Mouse (Mus musculus) neural tube, embryonic 14.5 days (tissue): ENCODE measurements around the gene Slc13a3. TPM values are rescaled to one million over a fixed set of nuclear protein-coding genes. Genes with fewer than 3 reads are reported as not detected.

Experiments
- ATAC-seq: fragments of 200-750 bp; cut with Nextera tagmentation; 2 replicates; pipeline ENCODE4 v1.8.0; 2017; ENCODE audit warnings: low read depth, mild to moderate bottlenecking, moderate TSS enrichment, moderate library complexity
- H3K27ac ChIP-seq: fragments of 300-500 bp; sonication (generic); 2 replicates; pipeline ENCODE4 v1.5.1; 2014; ENCODE audit warnings: low read depth, mild to moderate bottlenecking, control low read depth, low read length, moderate library complexity, mixed read lengths
- H3K27me3 ChIP-seq: fragments of 300-500 bp; sonication (generic); 2 replicates; pipeline ENCODE4 v1.6.1; 2014; ENCODE audit warnings: low read length; ENCODE audit not compliant: control insufficient read depth, insufficient read depth
- H3K36me3 ChIP-seq: fragments of 300-500 bp; sonication (generic); 2 replicates; pipeline ENCODE4 v1.6.1; 2014; ENCODE audit warnings: low read length, mixed read lengths; ENCODE audit not compliant: control insufficient read depth, insufficient read depth
- H3K4me1 ChIP-seq: fragments of 300-500 bp; sonication (generic); 2 replicates; pipeline ENCODE4 v1.6.1; 2014; ENCODE audit warnings: low read length; ENCODE audit not compliant: control insufficient read depth, insufficient read depth
- H3K4me2 ChIP-seq: fragments of 300-500 bp; sonication (generic); 2 replicates; pipeline ENCODE4 v1.6.1; 2014; ENCODE audit warnings: mild to moderate bottlenecking, low read depth, low read length, control low read depth
- H3K4me3 ChIP-seq: fragments of 300-500 bp; sonication (generic); 2 replicates; pipeline ENCODE4 v1.5.1; 2014; ENCODE audit warnings: low read depth, low read length, control low read depth, mixed read lengths
- H3K9ac ChIP-seq: fragments of 300-500 bp; sonication (generic); replicated peaks from 2 replicates; pipeline ENCODE4 v1.6.1; 2014; ENCODE audit warnings: low read depth, mild to moderate bottlenecking, control low read depth, low read length, mixed read lengths
- H3K9me3 ChIP-seq: fragments of 300-500 bp; sonication (generic); 2 replicates; pipeline ENCODE4 v1.6.1; 2016; ENCODE audit warnings: low read length; ENCODE audit not compliant: control insufficient read depth
- WGBS: fragments of 180-500 bp; shearing (Covaris S2); extraction: QIAGEN DNeasy Blood & Tissue Kit; methylation state at CpG from one replicate; pipeline ENCODE4 v1.1.7; 2014; 5-methylcytosine and 5-hydroxymethylcytosine counted together
- polyA plus RNA-seq: library from polyadenylated mRNA; unstranded; fragments of >200 nt; fragmentation: Nextera tagmentation; extraction: Ambion mirVana; gene quantifications from 2 replicates; pipeline ENCODE4 v1.2.1, GENCODE M21; 2014

Gene Slc13a3
- polyA plus RNA-seq, 1 experiment from 2014 or later: 1.3 TPM

DNA sequence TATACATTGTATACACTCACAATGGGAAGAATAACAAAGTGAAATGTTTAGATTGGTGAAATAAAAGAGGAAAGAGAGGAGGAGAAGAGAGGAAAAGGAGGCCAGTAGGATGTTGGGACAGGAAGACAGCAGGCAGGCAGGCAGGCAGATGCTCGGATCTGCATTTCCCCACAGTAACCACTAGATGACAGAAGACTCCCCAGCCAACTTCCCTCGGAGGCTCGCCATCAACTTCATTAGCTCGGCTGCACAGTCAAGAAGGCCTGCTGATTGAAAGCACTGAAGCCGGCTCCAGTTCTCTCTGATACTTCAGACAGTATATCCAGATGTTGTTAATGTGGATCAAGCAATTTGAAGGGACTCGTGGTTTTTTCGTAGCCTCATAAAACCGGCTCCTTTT lies 81.5 kb downstream of the Slc13a3 start:
- 0 out of 2 replicates have a peak, but pooled peaks cover 2% of the 10 kb centered on the region for H3K36me3 ChIP-seq
- H3K9me3 ChIP-seq: no peaks in the 10 kb centered on the region
- ATAC-seq: no peak
- no peak overlapping the region for H3K27ac ChIP-seq
- H3K9ac ChIP-seq: no peak overlapping the region
- no peak overlapping the region for H3K4me2 ChIP-seq
- H3K4me3 ChIP-seq: no peak overlapping the region
- H3K27me3 ChIP-seq: no peaks in the 10 kb centered on the region
- 13% methylated on average over 8 of the region's 8 CpGs for WGBS
- peaks cover 5% of the 10 kb centered on the region for H3K4me1 ChIP-seq

DNA sequence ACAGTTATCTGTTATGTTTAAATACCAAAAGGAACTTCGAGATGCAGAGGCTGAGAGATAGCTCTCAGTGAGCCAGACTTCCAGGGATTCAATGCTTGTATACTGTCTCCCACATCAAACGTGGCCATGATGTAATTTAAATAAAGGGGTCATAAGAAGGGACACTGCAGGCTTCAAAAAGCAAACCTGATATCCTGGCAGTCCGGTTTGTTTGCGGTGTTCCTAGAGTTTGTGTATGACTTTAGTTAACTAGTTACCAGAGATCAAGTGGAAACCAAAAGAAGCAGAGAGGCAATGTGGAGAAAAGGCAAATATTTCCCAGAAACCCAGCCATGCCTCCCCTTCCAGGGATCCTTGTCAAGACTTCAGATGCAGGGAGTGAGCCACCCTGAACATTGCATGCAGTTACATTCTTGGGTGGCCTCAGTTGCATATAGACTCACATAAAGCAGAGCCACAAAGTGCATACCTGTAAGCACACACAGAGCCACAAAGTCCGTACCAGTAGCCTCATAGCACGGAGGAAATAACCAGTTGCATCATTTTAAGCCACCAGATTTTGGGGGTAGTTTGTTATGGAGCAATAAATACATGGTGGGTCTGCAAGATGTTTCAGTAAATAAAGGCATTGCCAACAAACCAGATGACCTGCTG lies 83.6 kb downstream of the Slc13a3 start:
- H3K36me3 ChIP-seq: peaks cover 13% of the 10 kb centered on the region
- H3K4me2 ChIP-seq: no peak overlapping the region
- no peak for ATAC-seq
- no peak overlapping the region for H3K4me3 ChIP-seq
- H3K9ac ChIP-seq: no peak overlapping the region
- WGBS: 88% methylated on average over 6 of the region's 6 CpGs
- peaks cover 10% of the 10 kb centered on the region for H3K4me1 ChIP-seq
- no peaks in the 10 kb centered on the region for H3K9me3 ChIP-seq
- H3K27me3 ChIP-seq: no peaks in the 10 kb centered on the region
- H3K27ac ChIP-seq: no peak overlapping the region

DNA sequence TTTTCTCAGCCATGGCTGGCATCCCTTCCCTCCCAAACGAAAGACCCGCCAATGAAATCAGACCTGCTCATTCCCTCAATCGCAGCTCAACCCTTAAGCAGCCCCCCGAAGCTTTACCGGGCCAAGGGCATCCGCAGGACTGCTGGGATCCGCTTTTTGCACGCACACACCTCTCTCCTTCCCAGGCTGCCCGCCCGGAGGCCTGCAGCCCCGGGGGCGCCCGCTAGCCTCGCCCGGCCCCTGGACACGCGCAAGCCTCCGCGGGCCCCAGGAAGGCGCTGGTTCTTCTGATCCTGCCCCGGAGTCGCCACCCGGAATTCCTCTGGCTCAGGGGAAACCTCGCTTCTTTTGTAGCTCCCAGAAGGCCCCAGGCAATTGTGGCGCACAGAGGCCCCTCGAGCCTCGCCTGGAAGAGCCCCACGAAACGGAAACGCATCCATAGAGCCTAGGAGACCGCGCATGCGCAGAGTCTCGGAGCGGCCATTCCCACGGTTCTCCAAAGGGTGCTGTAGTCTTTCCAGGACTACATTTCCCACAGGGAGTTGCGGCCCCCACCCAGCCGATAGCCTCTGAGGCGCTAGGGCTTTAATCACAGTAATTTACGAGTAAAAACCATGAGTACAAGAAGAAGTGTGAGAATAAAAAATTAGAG lies 85.1 kb downstream of the Slc13a3 start, which contains the start of gene Zfp334:
Gene Zfp334, minus strand, starts transcription at position 416 of the 652 bp plus-strand sequence.
- Histone ChIP-seq H3K4me2 (peak within 1 kb of the TSS; percentile 49), H3K27ac (peak within 1 kb of the TSS; percentile 92), H3K36me3 (peaks cover 24% of the 10 kb centered on the region), H3K27me3 (no peaks in the 10 kb centered on the region), H3K4me3 (peak within 1 kb of the TSS; percentile 79), H3K4me1 (peaks cover 10% of the 10 kb centered on the region), H3K9ac (peak within 1 kb of the TSS; percentile 89), H3K9me3 (no peaks in the 10 kb centered on the region)
- ATAC-seq: peak; percentile 92
- WGBS: under 1% methylated on average over 40 of the region's 40 CpGs

DNA sequence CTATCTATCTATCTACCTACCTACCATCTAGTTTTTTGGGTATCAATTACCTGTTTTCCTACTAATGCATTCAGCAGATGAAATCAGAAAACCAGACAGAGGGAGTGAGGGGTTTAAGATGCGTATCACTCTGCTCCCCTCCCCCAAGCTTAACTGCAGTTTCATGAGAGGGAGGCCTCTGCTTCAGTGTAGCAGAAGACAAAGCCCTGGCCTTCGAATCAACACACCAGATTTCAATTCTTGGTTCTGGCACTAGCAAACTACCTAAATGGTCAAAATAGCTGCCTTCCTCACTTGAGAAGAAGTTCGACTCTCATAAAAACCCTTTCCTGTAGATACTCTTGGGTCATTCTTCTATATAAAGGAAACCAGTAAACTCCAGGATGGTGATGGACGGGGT lies 85.7 kb downstream of the Slc13a3 start:
- H3K4me1 ChIP-seq: peaks cover 10% of the 10 kb centered on the region
- H3K27ac ChIP-seq: peak overlapping the region; percentile 92
- peak overlapping the region; percentile 89 for H3K9ac ChIP-seq
- H3K4me3 ChIP-seq: peak overlapping the region; percentile 79
- no peak for ATAC-seq
- 6% methylated on average over 4 of the region's 4 CpGs for WGBS
- peaks cover 30% of the 10 kb centered on the region for H3K36me3 ChIP-seq
- H3K4me2 ChIP-seq: peak overlapping the region; percentile 49
- H3K27me3 ChIP-seq: no peaks in the 10 kb centered on the region
- H3K9me3 ChIP-seq: no peaks in the 10 kb centered on the region

DNA sequence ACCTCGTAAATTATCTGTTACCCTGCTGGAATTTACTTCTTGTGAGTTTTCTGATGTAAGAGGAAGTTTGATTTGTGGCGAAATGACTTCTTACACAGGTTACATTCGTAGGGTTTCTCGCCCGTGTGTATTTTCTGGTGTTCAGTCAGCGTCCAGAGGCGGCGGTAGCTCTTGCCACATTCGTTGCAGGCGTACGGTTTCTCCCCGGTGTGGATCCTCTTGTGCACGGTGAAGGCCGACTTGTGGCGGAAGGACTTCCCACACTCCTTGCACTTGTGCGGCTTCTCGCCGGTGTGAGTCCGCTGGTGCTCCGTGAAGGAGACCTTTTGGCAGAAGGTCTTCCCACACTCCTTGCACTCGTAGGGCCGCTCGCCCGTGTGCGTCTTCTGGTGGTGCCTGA lies 93.0 kb downstream of the Slc13a3 start:
- Histone ChIP-seq H3K27me3 (no peaks in the 10 kb centered on the region), H3K9me3 (0 out of 2 replicates have a peak, but pooled peaks cover 5% of the 10 kb centered on the region), H3K4me1 (peaks cover 9% of the 10 kb centered on the region), H3K4me3 (no peak overlapping the region), H3K9ac (no peak overlapping the region), H3K36me3 (peaks cover 69% of the 10 kb centered on the region), H3K27ac (no peak overlapping the region), H3K4me2 (no peak overlapping the region)
- 97% methylated on average over 25 of the region's 25 CpGs for WGBS
- ATAC-seq: no peak

DNA sequence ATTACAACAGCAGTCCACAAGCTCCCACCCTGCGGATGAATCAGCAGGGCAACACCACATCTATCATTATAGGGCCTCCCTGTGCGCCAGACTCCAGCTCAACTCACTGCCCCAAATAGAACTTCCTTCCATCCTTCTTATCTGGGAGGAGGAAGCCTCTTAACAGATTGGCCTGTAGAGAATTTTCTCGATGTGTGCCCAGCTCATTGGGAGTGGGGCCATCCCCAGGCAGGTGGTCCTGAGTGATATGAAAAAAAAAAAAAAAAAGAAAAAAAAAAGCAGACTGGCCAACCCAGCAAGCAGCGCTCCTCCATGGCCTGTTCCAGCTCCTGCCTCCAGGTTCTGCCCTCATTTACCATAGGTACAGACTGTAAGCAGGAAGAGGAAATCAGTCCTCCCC lies 97.0 kb downstream of the Slc13a3 start:
- Histone ChIP-seq H3K27ac (no peak overlapping the region), H3K9ac (no peak overlapping the region), H3K4me3 (no peak overlapping the region), H3K9me3 (0 out of 2 replicates have a peak, but pooled peaks cover 3% of the 10 kb centered on the region), H3K36me3 (peaks cover 41% of the 10 kb centered on the region), H3K4me1 (peaks cover 9% of the 10 kb centered on the region), H3K4me2 (no peak overlapping the region), H3K27me3 (no peaks in the 10 kb centered on the region)
- WGBS: 81% methylated on average over 4 of the region's 4 CpGs
- no peak for ATAC-seq

DNA sequence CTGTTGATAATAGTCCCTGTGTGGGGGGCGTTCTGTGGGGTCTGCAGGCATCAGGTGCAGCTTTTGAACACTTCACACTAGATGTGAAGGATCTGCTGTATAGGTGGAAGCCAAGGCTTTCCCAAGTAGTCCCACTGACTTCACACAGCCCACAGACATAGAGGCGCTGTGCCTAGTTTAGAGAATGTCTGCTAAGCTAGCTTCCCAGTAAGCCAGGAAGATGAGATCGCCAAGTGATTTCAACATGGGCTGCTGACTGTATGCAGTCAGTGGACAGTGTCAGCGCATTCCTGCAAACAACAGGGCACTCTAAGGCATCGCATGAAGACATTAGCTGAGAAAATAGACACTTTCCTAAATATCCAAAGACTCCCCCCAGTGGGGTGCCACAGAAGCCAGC lies 97.6 kb downstream of the Slc13a3 start:
- H3K9ac ChIP-seq: no peak overlapping the region
- no peak overlapping the region for H3K4me3 ChIP-seq
- ATAC-seq: no peak
- H3K27ac ChIP-seq: no peak overlapping the region
- peaks cover 9% of the 10 kb centered on the region for H3K4me1 ChIP-seq
- 87% methylated on average over 5 of the region's 5 CpGs for WGBS
- peaks cover 36% of the 10 kb centered on the region for H3K36me3 ChIP-seq
- no peak overlapping the region for H3K4me2 ChIP-seq
- H3K27me3 ChIP-seq: no peaks in the 10 kb centered on the region
- H3K9me3 ChIP-seq: no peaks in the 10 kb centered on the region

DNA sequence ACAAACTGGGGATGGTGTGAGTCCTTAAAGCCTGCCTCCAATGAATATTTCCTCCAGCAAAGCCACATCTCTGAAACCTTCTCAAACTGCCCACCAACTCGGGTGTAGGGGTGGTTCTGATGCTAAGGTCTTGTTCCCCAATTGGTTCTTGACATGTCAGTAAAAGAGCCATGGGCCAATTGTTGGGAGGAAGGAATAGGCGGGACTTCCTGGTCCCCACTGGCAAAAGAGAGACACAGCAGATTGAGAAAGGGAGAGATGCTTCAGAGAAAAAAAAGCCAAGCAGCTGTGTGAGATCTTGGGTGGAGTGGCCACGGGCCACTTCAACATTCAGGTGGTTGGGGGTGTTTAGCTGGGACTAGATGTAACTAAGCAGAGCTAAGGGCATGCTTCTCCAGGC lies 102.0 kb downstream of the Slc13a3 start:
- Histone ChIP-seq H3K36me3 (peaks cover 2% of the 10 kb centered on the region; the same call in 1 of the 2 replicates), H3K27me3 (no peaks in the 10 kb centered on the region), H3K27ac (no peak overlapping the region), H3K4me2 (peak overlapping the region; percentile 26; the same call in 1 of the 2 replicates), H3K9me3 (no peaks in the 10 kb centered on the region), H3K4me1 (peaks cover 10% of the 10 kb centered on the region; the same call in 1 of the 2 replicates), H3K4me3 (no peak overlapping the region), H3K9ac (no peak overlapping the region)
- 29% methylated on average over 3 of the region's 3 CpGs for WGBS
- ATAC-seq: no peak

DNA sequence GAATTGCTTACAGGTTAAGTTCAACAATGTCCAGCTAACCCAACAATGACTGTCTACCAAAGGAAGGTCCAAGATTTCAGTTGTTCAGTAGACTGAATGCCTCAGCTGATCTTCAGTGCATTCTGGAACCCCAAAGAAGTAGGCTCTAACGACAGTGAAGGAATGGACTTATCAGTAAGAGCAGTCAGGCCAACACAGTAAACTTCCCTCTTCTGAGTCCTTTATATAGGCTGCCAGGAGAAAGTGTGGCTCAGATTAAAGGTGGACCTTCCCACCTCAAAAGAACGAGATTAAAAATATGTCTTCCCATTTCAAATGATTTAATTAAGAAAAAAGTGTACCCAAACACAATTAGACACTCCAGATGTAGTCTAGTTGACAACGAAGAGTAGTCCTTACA lies 102.7 kb downstream of the Slc13a3 start:
- no peak for ATAC-seq
- no peak overlapping the region for H3K9ac ChIP-seq
- no peak overlapping the region for H3K4me3 ChIP-seq
- H3K27ac ChIP-seq: no peak overlapping the region
- peaks cover 2% of the 10 kb centered on the region; the same call in 1 of the 2 replicates for H3K36me3 ChIP-seq
- H3K4me1 ChIP-seq: peaks cover 10% of the 10 kb centered on the region; the same call in 1 of the 2 replicates
- 85% methylated on average over 3 of the region's 3 CpGs for WGBS
- H3K27me3 ChIP-seq: no peaks in the 10 kb centered on the region
- no peaks in the 10 kb centered on the region for H3K9me3 ChIP-seq
- H3K4me2 ChIP-seq: no peak overlapping the region
